Mouse (Mus musculus): Measurements from ENCODE around the gene Ptprcap.

GRCm38 (mm10) chr19:4120496-4120895, 32.9 kb upstream of the Ptprcap start:
- TF ChIP-seq CTCF (IDR thresholded peaks at IDR 0.05; ENCODE audit: extremely low read depth, insufficient read length, insufficient replicate concordance, low read depth, low read length) (no peak), POLR2A (IDR thresholded peaks at IDR 0.05; ENCODE audit: low read depth, low read length) (no peak)

Measured in small intestine, adult 2 months (tissue).